21 mouse cellular contexts compared by ENCODE assay signal in genomic region chr17:56024931-56025330, GRCm38 (mm10). TPM values are rescaled to one million over a fixed set of nuclear protein-coding genes. Genes with fewer than 3 reads are reported as not detected.
DNase-seq lines count a peak whose midpoint lies in the region; TF ChIP-seq lines count a peak whose summit lies in the region.
"Had no signal": no experiment of that assay in that cellular context is flagged by ENCODE, and none has a peak within 500 bp of the region (broad histone marks: within the 10 kb centered on the region; RNA-seq: fewer than 3 reads in every experiment).

No protein-coding gene starts in this region.

- no peak for TF ChIP-seq CTCF in cerebellum, adult 2 months (IDR thresholded peaks at IDR 0.05; ENCODE audit: borderline replicate concordance, insufficient read depth, low read depth, low read length)

- H3K27me3 ChIP-seq in cerebellum, adult 2 months (ENCODE audit: control insufficient read depth, insufficient read depth, low read length), result no peaks in the 10 kb centered on the region
- H3K27me3 ChIP-seq in heart, embryonic 10.5 days (ENCODE audit: insufficient read depth, poor library complexity, severe bottlenecking), result no peaks in the 10 kb centered on the region
- H3K27me3 ChIP-seq: hindbrain, embryonic 12.5 days; kidney, embryonic 15.5 days; limb, embryonic 13.5 days; liver, embryonic 13.5 days; midbrain, embryonic 15.5 days; neural tube, embryonic 12.5 days had no signal

- WGBS in cerebellum, adult 2 months, result 37% methylated on average over 5 of the region's 5 CpGs
- WGBS in heart, embryonic 10.5 days, result 42% methylated on average over 5 of the region's 5 CpGs
- WGBS in macrophage (ENCODE audit: missing documents), result 75% methylated on average over 5 of the region's 5 CpGs

- peaks cover 94% of the 10 kb centered on the region for H3K4me1 ChIP-seq in cerebellum, adult 2 months (ENCODE audit: control insufficient read depth, insufficient read depth, low read length)
- H3K4me1 ChIP-seq in heart, embryonic 10.5 days, result peaks cover 81% of the 10 kb centered on the region

- H3K79me2 ChIP-seq in macrophage (ENCODE audit: inconsistent target), result peaks cover 100% of the 10 kb centered on the region

- H3K9me3 ChIP-seq in heart, embryonic 10.5 days, result no peaks in the 10 kb centered on the region
- H3K9me3 ChIP-seq: forebrain, embryonic 10.5 days; hindbrain, embryonic 12.5 days; kidney, embryonic 15.5 days; limb, embryonic 13.5 days; liver, embryonic 13.5 days; midbrain, embryonic 15.5 days; neural tube, embryonic 12.5 days had no signal

- H3K27ac ChIP-seq in cerebellum, adult 2 months (ENCODE audit: insufficient read depth, low read length), result peak overlapping the region; percentile 8; the same call in 1 of the 2 replicates
- peak overlapping the region; percentile 42; the same call in 1 of the 2 replicates for H3K27ac ChIP-seq in heart, embryonic 10.5 days
- peak overlapping the region; percentile 98 for H3K27ac ChIP-seq in macrophage
- H3K27ac ChIP-seq: forebrain, embryonic 10.5 days; hindbrain, embryonic 12.5 days; kidney, embryonic 15.5 days; limb, embryonic 13.5 days; liver, embryonic 13.5 days; midbrain, embryonic 15.5 days; neural tube, embryonic 12.5 days had no signal

- intact Hi-C loops in heart, postnatal 36 days (cut with DNase I), result no loop called here

- peaks cover 36% of the 10 kb centered on the region for H3K36me3 ChIP-seq in heart, embryonic 10.5 days
- H3K36me3 ChIP-seq in macrophage (ENCODE audit: inconsistent target), result peaks cover 7% of the 10 kb centered on the region; the same call in 1 of the 2 replicates
- H3K36me3 ChIP-seq: midbrain, embryonic 15.5 days had no signal

- DNase-seq in cerebellum, adult 2 months, result peak in 1 of 2 experiments; percentile 8
- no peak for DNase-seq in cerebellum, adult 9-10 months
- no peak for DNase-seq in heart, embryonic 10.5 days (ENCODE audit: low spot score)
- no peak for DNase-seq in heart, postnatal 36 days
- DNase-seq in layer of hippocampus, adult 11-12 months (ENCODE audit: low spot score), result peak; percentile 4
- no peak for DNase-seq in layer of hippocampus, postnatal 14 days (ENCODE audit: low spot score in 2 of 2)
- DNase-seq: adrenal gland, postnatal 14 days; gastrocnemius, postnatal 25 days; kidney, postnatal 4 days; liver, embryonic 13.5 days; lung, adult 2 months; lung, postnatal 14 days; right cerebral cortex, postnatal 14 days had no signal

- H3K4me3 ChIP-seq in cerebellum, adult 2 months (replicated peaks; ENCODE audit: insufficient read depth, low read depth, low read length), result no peak overlapping the region
- no peak overlapping the region for H3K4me3 ChIP-seq in heart, embryonic 10.5 days
- H3K4me3 ChIP-seq in macrophage (ENCODE audit: inconsistent target), result no peak overlapping the region
- H3K4me3 ChIP-seq: forebrain, embryonic 10.5 days; hindbrain, embryonic 12.5 days; kidney, embryonic 15.5 days; limb, embryonic 13.5 days; liver, embryonic 13.5 days; midbrain, embryonic 15.5 days; neural tube, embryonic 12.5 days had no signal

- no peak for TF ChIP-seq POLR2A in cerebellum, adult 2 months (IDR thresholded peaks at IDR 0.05; ENCODE audit: borderline replicate concordance, insufficient read depth, low read length)

RNA-seq across cellular contexts. Expression of gene Sh3gl1, which starts 11.5 kb away (rescaled TPM):
- polyA plus RNA-seq in cerebellum, adult 2 months (2012; rRNA removed), result 69.5 and 82.5 TPM in 2 replicates
- 117 and 155 TPM in 2 replicates for polyA plus RNA-seq in heart, embryonic 10.5 days (2016; fragmentation: Nextera tagmentation; extraction: Ambion mirVana)
- total RNA-seq in heart, postnatal 36 days (2021), result 10 to 100 TPM; 15.4 to 17.3 TPM
- 10 to 100 TPM; 64.9 to 67.5 TPM for total RNA-seq in layer of hippocampus, postnatal 14 days (2021)
- 100 to 1,000 TPM in 25 of 26 experiments, 10 to 100 TPM in 1; 94.5 to 340 (median 169) TPM for total RNA-seq in macrophage (2018; cell fraction: chromatin; rRNA removed)
- 10 to 100 TPM; 31.1 to 80.6 (median 57.8) TPM for total RNA-seq in macrophage (2018; cell fraction: cytosol; rRNA removed)
- total RNA-seq in macrophage (2018; cell fraction: nucleus; rRNA removed), result 100 to 1,000 TPM in 14 of 26 experiments, 10 to 100 TPM in 12; 48.9 to 325 (median 105) TPM
- 33.5 to 87.9 TPM (median 87.4 TPM) in 3 replicates for polyA plus RNA-seq in macrophage (2018)

RNA-seq across cellular contexts. Expression of gene Chaf1a, which starts 15.3 kb away (rescaled TPM):
- 2.9 and 3.3 TPM in 2 replicates for polyA plus RNA-seq in cerebellum, adult 2 months (2012; rRNA removed)
- 24.0 and 30.0 TPM in 2 replicates for polyA plus RNA-seq in heart, embryonic 10.5 days (2016; fragmentation: Nextera tagmentation; extraction: Ambion mirVana)
- 1 to 10 TPM; 1.3 to 1.5 TPM for total RNA-seq in heart, postnatal 36 days (2021)
- 1 to 10 TPM; 3.5 to 5.0 TPM for total RNA-seq in layer of hippocampus, postnatal 14 days (2021)
- 10 to 100 TPM in 3 of 26 experiments, 1 to 10 TPM in 23; 1.3 to 12.4 (median 5.2) TPM for total RNA-seq in macrophage (2018; cell fraction: chromatin; rRNA removed)
- 1 to 10 TPM; 1.3 to 6.7 (median 3.3) TPM for total RNA-seq in macrophage (2018; cell fraction: cytosol; rRNA removed)
- total RNA-seq in macrophage (2018; cell fraction: nucleus; rRNA removed), result 10 to 100 TPM in 2 of 26 experiments, 1 to 10 TPM in 24; 1.6 to 28.4 (median 4.3) TPM
- polyA plus RNA-seq in macrophage (2018), result 2.5 to 17.1 TPM (median 6.2 TPM) in 3 replicates

RNA-seq across cellular contexts. Expression of gene Mpnd, which starts 19.4 kb away (rescaled TPM):
- 183 and 193 TPM in 2 replicates for polyA plus RNA-seq in cerebellum, adult 2 months (2012; rRNA removed)
- polyA plus RNA-seq in heart, embryonic 10.5 days (2016; fragmentation: Nextera tagmentation; extraction: Ambion mirVana), result 69.5 and 111 TPM in 2 replicates
- 10 to 100 TPM; 58.6 to 64.1 TPM for total RNA-seq in heart, postnatal 36 days (2021)
- total RNA-seq in layer of hippocampus, postnatal 14 days (2021), result 100 to 1,000 TPM; 112 to 119 TPM
- 100 to 1,000 TPM in 3 of 26 experiments, 10 to 100 TPM in 23; 29.5 to 116 (median 76.4) TPM for total RNA-seq in macrophage (2018; cell fraction: chromatin; rRNA removed)
- total RNA-seq in macrophage (2018; cell fraction: cytosol; rRNA removed), result 10 to 100 TPM; 30.0 to 50.6 (median 39.5) TPM
- total RNA-seq in macrophage (2018; cell fraction: nucleus; rRNA removed), result 10 to 100 TPM; 26.4 to 93.3 (median 45.4) TPM
- polyA plus RNA-seq in macrophage (2018), result 31.2 to 42.2 TPM (median 38.7 TPM) in 3 replicates

RNA-seq across cellular contexts. Expression of gene Stap2, which starts 19.5 kb away (rescaled TPM):
- polyA plus RNA-seq in cerebellum, adult 2 months (2012; rRNA removed), result 51.8 and 64.1 TPM in 2 replicates
- 7.7 and 8.0 TPM in 2 replicates for polyA plus RNA-seq in heart, embryonic 10.5 days (2016; fragmentation: Nextera tagmentation; extraction: Ambion mirVana)
- 10 to 100 TPM; 15.5 to 16.4 TPM for total RNA-seq in heart, postnatal 36 days (2021)
- 1 to 10 TPM; 4.0 to 4.3 TPM for total RNA-seq in layer of hippocampus, postnatal 14 days (2021)
- total RNA-seq in macrophage (2018; cell fraction: chromatin; rRNA removed), result 1 to 10 TPM; 1.1 to 4.3 (median 1.8) TPM
- total RNA-seq in macrophage (2018; cell fraction: cytosol; rRNA removed), result under 1 TPM in 23 of 26 experiments, not detected in 3; 0.07 to 0.38 (median 0.18) TPM
- 1 to 10 TPM in 20 of 26 experiments, under 1 TPM in 6; 0.33 to 3.4 (median 1.4) TPM for total RNA-seq in macrophage (2018; cell fraction: nucleus; rRNA removed)
- 0.22 to 0.28 TPM in 2 of 3 replicates, not detected in the other for polyA plus RNA-seq in macrophage (2018)
- total RNA-seq: common myeloid progenitor, adult 5-6 weeks had no signal

RNA-seq across cellular contexts. Expression of gene Fsd1, which starts 38.6 kb away (rescaled TPM):
- polyA plus RNA-seq in cerebellum, adult 2 months (2012; rRNA removed), result 88.0 and 91.3 TPM in 2 replicates
- 8.4 and 23.2 TPM in 2 replicates for polyA plus RNA-seq in heart, embryonic 10.5 days (2016; fragmentation: Nextera tagmentation; extraction: Ambion mirVana)
- total RNA-seq in heart, postnatal 36 days (2021), result not detected
- 10 to 100 TPM; 73.1 to 76.4 TPM for total RNA-seq in layer of hippocampus, postnatal 14 days (2021)
- 1 to 10 TPM in 1 of 26 experiments, not detected in 25; 1.2 TPM for total RNA-seq in macrophage (2018; cell fraction: chromatin; rRNA removed)
- total RNA-seq in macrophage (2018; cell fraction: cytosol; rRNA removed), result not detected
- total RNA-seq in macrophage (2018; cell fraction: nucleus; rRNA removed), result not detected
- not detected in 3 replicates for polyA plus RNA-seq in macrophage (2018)
- total RNA-seq: common myeloid progenitor, adult 5-6 weeks; gastrocnemius, postnatal 25 days had no signal

Comparison
In these comparisons a context has a peak if more than half of its experiments do, and no peak if none do; other contexts are left out.
1. H3K27ac ChIP-seq: peak in every context shown above with its lines; median percentile 98 in macrophage; 42 in heart, embryonic 10.5 days; 8 in cerebellum, adult 2 months.